Mouse (Mus musculus): Measurements from ENCODE around the gene Edil3.
A peak's percentile ranks its signal among the peaks of the same experiment; 100 is the strongest.

Gene Edil3

GRCm38 (mm10) chr13:88821440-88822331, at the start of gene Edil3:
Gene Edil3 (plus strand): TSS chr13:88821472.
- peak in 1 of 2 experiments; percentile 42 for DNase-seq (ENCODE audit: low spot score in 2 of 2)

DNA sequence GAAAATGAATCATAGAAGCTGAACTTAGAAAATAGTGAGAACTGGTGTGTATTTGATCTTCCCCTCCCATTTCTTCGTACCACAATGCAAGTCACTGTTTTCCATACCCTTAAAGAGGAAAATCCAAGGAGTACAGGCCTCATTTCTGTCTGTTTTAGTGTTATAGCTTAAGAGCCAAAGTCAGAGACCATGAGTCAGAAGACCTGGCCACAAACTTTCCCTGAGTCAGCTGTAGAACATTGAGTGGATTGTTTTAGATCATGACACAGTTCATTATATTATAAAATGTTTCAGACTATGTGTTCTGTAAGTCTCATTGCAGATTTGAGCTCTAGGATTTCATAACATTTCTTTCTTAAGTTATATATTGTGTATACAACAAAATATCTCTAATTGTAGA, 22.1 kb upstream of the Edil3 start:
- DNase-seq (ENCODE audit: low spot score in 2 of 2): no peak

GRCm38 (mm10) chr13:88801006-88801405, 20.3 kb upstream of the Edil3 start:
- DNase-seq (ENCODE audit: low spot score in 2 of 2): no peak

DNA sequence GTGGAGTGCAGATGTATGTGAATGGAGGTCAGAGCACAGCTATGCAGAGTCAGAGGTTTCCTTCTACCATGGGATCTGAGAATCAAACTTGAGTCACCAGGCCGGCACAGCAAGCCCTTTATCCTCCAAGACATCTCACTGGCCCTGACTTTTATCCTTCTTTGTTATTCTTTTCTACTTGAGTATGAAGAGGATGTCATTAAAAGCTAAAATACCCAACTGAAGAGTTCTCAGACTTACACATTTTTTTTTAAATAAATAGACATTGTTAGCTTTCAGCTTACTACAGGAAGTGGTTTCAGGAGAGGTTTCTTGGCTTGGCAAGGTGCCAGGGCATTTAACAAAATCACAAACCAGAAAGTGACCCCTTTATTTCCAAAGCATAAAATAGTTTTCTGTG, 15.4 kb upstream of the Edil3 start:
- no peak for DNase-seq (ENCODE audit: low spot score in 2 of 2)

GRCm38 (mm10) chr13:88806269-88806668, 15.0 kb upstream of the Edil3 start:
- DNase-seq (ENCODE audit: low spot score in 2 of 2): no peak

DNA sequence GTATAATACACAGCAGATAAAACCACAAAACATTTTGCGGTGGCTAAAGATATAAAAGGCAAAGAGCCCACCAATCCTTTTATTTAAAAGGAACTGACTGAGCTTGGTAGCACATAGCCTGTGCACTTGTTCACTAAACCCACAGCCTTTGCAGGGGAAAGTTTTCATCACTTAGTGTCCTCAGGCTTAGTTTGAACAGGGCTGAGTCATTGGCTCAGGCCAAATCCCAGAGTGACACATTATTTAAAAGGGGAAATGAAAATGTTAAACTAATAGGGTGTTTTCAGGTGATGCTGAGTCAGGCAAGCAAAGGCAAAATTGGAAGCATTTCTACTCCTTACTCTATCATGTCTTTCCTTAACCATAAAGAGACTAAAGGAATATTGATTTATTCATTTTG, 11.2 kb upstream of the Edil3 start:
- no peak for DNase-seq (ENCODE audit: low spot score in 2 of 2)

- DNase-seq (ENCODE audit: low spot score in 2 of 2): no peak
Measured at GRCm38 (mm10) chr13:88820686-88821308, 475 bp upstream of the Edil3 start.

- peak in 1 of 2 experiments; percentile 12 for DNase-seq (ENCODE audit: low spot score in 2 of 2)
Measured at GRCm38 (mm10) chr13:88822332-88822895, 1.1 kb downstream of the Edil3 start.

DNA sequence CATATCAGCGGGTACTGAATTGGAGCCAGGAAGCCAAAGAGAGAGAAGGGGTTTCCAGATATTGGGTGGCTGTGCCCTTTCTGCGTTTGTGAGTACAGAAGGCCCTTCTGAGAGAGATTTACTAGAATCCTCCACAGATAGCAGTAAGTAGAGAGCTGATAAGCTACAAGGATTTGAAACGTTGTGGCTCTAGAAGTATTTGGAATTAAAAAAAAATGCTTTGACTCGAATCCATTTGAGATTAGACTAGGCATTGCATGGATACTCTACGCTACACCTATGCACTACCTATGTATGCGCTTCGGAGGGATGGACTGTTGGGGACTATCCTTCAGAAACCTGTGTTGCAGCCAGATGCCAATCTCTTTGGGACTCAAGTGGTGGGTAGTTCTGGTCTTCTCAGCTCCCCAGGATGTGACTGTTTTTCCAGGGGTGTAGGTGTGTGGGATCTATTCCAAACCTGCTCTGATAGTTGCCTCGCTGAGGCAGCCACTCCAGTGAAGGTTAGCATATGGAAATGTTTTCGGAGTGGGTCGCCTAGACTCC, 1.8 kb downstream of the Edil3 start:
- peak in 1 of 2 experiments; percentile 21 for DNase-seq (ENCODE audit: low spot score in 2 of 2)

- peak; percentile 39 to 41 for DNase-seq (ENCODE audit: low spot score in 2 of 2)
Measured at GRCm38 (mm10) chr13:88823522-88824419, 2.5 kb downstream of the Edil3 start.

- DNase-seq (ENCODE audit: low spot score in 2 of 2): no peak
Measured at GRCm38 (mm10) chr13:88824441-88824840, 3.2 kb downstream of the Edil3 start.

DNA sequence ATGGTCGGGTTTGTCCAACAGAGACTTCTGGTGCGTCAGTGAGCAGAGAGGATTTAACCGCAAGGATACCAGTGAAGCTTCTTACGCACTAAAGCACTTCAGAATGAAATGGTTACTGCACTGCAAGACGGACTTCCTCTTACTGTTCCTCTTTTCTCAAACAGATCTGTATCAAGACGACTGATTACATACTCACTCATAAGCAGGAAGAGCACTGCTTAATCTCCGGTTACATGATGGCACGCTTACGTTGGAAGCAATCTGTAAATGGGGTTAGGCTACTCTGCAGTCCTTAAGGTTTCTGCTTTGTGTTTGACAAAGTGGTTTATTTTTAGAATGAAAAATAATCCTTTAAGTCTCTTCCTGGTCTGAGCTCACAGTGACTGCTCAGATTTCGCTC, 7.1 kb downstream of the Edil3 start:
- no peak for DNase-seq (ENCODE audit: low spot score in 2 of 2)

DNA sequence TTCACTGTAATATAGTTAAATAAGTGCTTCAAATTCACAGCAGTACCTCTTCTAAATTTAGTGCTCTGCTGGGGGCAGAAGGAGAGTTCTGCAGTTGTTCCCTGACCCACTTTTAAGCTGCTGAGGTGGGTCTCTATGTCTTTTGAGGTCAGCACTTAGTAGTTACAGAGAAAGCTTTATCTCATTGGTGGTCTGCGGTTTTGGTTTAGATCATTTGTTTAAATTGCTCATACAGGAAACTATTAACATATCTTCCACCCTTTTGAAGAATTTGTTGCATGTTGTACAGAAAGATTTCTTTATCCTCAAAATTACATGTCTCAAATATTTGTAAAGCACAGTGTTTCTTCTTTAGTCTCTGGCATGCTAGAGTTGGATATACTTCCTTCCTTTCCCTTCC, 12.5 kb downstream of the Edil3 start:
- no peak for DNase-seq (ENCODE audit: low spot score in 2 of 2)

DNA sequence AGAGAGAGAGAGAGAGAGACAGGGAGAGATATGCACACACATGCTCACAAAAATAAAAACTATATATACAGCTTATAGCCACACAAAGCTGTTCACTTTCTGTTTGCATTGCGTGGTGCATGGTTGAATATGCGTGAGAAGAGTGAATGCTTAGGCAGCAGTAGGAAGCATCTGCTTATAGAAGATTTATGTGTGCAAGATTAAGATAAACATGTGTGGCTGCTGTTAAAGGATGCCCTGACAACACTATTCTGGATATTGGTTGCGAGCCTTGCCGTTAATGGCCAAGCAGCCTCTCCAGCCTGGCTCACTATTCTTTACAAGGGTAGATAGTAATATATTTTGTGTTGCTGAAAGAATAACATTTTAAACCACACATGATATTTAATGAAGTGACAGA, 28.5 kb downstream of the Edil3 start:
- no peak for DNase-seq (ENCODE audit: low spot score in 2 of 2)

- DNase-seq (ENCODE audit: low spot score in 2 of 2): no peak
Measured at GRCm38 (mm10) chr13:88879960-88880359, 58.7 kb downstream of the Edil3 start.

DNA sequence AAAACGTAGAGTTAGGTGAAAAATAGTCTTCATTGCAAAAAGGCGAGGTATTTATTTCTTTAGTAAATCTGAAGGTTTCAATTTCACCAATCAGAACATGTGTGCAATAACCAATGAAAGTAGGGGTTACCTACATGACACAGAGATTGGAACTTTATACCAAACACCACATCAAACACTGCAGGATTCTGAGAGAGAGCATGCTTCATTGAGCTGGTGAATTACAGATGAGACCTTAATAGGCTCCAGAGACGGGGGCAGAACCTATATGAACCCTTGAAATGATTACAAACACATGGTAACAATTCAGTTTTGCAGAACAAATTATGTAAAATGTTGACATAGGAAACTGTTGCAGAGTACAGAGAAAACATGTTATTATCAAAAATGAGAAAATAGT, 69.5 kb downstream of the Edil3 start:
- DNase-seq (ENCODE audit: low spot score in 2 of 2): no peak

GRCm38 (mm10) chr13:88900046-88900445, 78.8 kb downstream of the Edil3 start:
- DNase-seq (ENCODE audit: low spot score in 2 of 2): no peak

- DNase-seq (ENCODE audit: low spot score in 2 of 2): no peak
Measured at GRCm38 (mm10) chr13:88907405-88907804, 86.1 kb downstream of the Edil3 start.

DNA sequence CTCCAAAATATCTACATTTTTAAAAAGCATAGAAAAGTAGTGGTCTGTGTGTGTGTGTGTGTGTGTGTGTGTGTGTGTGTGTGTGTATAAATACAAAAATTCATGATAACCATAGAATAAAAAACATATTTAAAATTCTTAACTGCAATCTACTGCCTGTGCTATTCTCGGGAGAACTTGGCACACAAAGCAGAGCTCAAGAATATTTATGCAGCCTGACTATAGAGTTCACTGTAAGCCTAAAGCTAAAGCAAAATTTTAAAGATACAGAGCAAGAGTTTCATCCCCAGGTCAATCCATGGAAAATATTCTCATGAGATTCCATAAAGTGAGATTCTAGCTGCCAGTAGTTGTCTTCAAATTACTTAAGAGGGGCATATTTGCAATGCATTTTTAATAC, 86.9 kb downstream of the Edil3 start:
- no peak for DNase-seq (ENCODE audit: low spot score in 2 of 2)

GRCm38 (mm10) chr13:88916503-88916902, 95.2 kb downstream of the Edil3 start:
- DNase-seq (ENCODE audit: low spot score in 2 of 2): no peak

GRCm38 (mm10) chr13:88929626-88930025, 108.4 kb downstream of the Edil3 start:
- no peak for DNase-seq (ENCODE audit: low spot score in 2 of 2)

- DNase-seq (ENCODE audit: low spot score in 2 of 2): no peak
Measured at GRCm38 (mm10) chr13:88938564-88938963, 117.3 kb downstream of the Edil3 start.

Data from frontal cortex, postnatal 14 days (tissue).